Mouse (Mus musculus) brain, embryonic 14.5 days (tissue): Measurements from ENCODE around the gene Wipi2.

Experiments used
- CTCF ChIP-seq: fragments of 200-500 bp; IDR thresholded peaks from 2 replicates; pipeline ENCODE4 v1.5.1; 2012; ENCODE audit warnings: inconsistent platforms, mild to moderate bottlenecking, moderate library complexity, borderline replicate concordance; ENCODE audit not compliant: insufficient read depth, insufficient read length; ENCODE audit errors: extremely low read depth
- POLR2A ChIP-seq: fragments of 200-500 bp; IDR thresholded peaks from 2 replicates; pipeline ENCODE4 v1.6.1; 2012; ENCODE audit warnings: mild to moderate bottlenecking, inconsistent platforms, borderline replicate concordance; ENCODE audit not compliant: poor library complexity, insufficient read depth, insufficient read length, severe bottlenecking; ENCODE audit errors: extremely low read depth

- TF ChIP-seq CTCF (no peak), POLR2A (no peak)
Measured at GRCm38 (mm10) chr5:142596723-142597122, 30.8 kb upstream of the Wipi2 start.
